Mouse (Mus musculus) erythroblast, adult 5-6 weeks (primary cell): ENCODE measurements around the gene Samd4b. TPM values are rescaled to one million over a fixed set of nuclear protein-coding genes. Genes with fewer than 3 reads are reported as not detected.
"Not testable (repeated sequence)": the region's sequence is repeated elsewhere in the genome, so short reads cannot be mapped to it uniquely, and the experiment has no call there.

Experiments used
- ATAC-seq: replicated peaks from 2 replicates; pipeline ENCODE4 v1.8.0; 2016; ENCODE audit warnings: moderate number of reproducible peaks, mild to moderate bottlenecking, moderate TSS enrichment, inconsistent platforms; ENCODE audit not compliant: poor library complexity, low FRiP score, severe bottlenecking
- total RNA-seq, 2 experiments: library from RNA; stranded (forward) in 1 of 2; stranded (reverse) in 1 of 2; fragments of 150-400 nt in 1 of 2; fragments of 200-764, 138-1000 nt in 1 of 2; gene quantifications; 2 replicates each; pipeline versions ENCODE4 v1.2.3 to v1.2.4; 2015 to 2017; ENCODE audit warnings: low replicate concordance in 2 of 2

Samd4b gene
- total RNA-seq, 2 experiments from 2014 or later = 4.8 to 7.3 TPM

GRCm38 (mm10) chr7:28568253-28568652, 29.7 kb downstream of the Samd4b start:
- ATAC-seq = peak; percentile 64

DNA sequence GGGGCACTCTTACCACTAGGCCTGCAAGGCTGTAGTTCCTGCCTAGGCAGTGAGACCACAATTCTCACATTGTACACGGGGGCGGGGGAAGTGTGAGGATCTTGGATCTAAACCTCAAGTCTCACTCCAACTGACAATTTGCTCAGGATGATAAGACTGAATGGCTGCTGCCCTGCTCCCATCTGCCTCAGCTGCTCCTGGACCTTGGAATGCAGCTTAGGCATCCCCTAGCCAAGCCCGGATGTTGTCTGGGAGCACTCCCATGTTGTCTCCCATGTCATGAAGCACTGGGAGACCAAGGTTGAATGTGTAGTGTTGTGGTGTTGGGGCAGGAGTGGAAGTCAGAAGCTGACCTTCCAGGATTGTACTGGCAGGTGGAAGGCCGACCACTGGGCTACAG, 30.4 kb downstream of the Samd4b start:
- ATAC-seq = no peak

- no peak for ATAC-seq
Observed at GRCm38 (mm10) chr7:28565407-28565806, 32.5 kb downstream of the Samd4b start.

- no peak for ATAC-seq
Observed at GRCm38 (mm10) chr7:28562951-28563350, 35.0 kb downstream of the Samd4b start.

GRCm38 (mm10) chr7:28562371-28562770, 35.6 kb downstream of the Samd4b start:
- ATAC-seq = no peak

- no peak for ATAC-seq
Observed at GRCm38 (mm10) chr7:28561967-28562366, 36.0 kb downstream of the Samd4b start.

DNA sequence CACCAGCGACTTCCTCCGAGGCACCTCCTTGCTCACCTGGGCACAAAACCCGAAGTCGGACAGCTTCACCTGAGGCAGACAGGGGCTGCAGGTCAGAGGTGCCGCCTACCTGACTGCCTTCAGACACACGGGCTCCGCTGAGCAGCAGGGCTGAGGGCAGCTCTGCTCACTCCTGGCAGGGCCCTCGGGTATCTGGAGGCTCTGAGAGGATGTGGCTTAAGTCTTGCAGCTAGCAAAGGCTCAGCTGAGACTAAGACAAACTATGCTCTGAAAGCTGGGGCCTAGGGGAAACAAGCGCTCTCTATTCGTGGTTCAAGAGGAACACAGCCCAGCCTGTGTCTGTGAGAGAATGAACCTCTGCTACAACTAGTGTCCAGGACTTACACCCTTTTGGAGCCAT, 37.1 kb downstream of the Samd4b start:
- ATAC-seq = no peak

DNA sequence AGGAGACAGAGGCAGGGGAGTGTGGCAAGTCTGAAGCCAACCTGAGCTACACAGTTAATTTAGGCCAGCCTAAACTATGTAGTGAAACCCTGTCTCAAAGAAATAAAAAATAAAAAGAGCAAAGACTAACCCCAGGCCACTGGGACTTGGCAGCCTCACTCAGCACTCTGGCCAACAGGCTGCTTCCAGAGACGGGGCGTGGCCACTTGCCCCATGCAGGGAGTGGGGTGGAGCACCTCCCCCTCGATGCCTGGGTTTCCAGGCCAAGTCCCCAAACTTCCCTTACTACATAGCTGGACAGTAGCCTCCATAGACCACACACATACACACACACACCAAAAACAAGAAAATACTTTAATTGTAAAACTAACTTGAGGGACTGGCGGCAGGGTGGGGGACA, 39.5 kb downstream of the Samd4b start:
- no peak for ATAC-seq

- no peak for ATAC-seq
Observed at GRCm38 (mm10) chr7:28557708-28558107, 40.2 kb downstream of the Samd4b start.

- no peak for ATAC-seq
Observed at GRCm38 (mm10) chr7:28557069-28557468, 40.9 kb downstream of the Samd4b start.

DNA sequence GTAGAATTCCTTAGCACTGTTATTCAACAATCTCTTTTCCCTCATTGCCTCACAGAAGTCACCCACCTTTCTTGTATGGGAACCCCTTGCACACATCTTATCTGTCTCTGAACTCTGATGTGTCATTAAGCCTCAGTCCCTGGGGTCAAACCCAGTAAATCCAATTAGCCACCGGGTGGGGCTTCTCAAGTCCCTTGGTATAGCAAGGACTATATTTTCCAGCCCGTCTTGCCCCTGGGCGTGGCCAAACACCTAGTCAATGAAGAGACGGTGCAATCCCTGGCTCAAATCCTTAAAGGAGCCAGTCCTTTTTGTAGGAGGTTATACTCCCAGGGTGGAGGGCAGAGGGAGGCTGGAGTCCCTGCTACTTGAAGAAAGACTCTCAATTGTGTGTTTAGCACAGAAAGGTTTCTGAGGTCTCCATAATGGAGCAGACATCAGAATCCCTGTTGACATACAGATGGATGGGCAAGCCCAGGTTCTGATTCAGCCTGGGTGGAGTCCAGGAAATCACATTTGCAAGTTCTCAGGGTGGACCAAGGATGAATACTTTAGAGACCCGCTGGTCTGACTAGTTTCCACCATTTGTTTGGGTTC, 41.9 kb downstream of the Samd4b start:
- ATAC-seq = no peak

DNA sequence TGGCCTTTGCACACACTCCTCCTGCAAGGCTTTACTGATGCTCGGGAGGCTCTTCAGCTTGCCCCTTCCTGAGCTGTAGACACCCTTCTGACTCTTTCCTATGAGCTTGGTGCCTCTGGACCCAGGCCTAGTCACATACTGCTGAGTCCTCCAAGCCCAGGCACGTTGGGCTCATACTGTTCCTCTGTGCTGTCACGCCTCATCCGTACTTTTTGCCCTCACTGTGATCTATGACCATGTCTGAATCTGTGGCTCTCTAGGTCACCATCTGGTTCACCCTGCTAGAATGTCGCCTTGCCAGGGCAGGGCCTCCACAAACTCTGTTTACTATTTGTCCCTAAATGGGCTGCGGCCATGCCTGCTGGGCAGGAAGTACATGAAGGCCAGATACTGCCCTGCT, 44.9 kb downstream of the Samd4b start:
- ATAC-seq = no peak

- ATAC-seq = no peak
Observed at GRCm38 (mm10) chr7:28547628-28548027, 50.3 kb downstream of the Samd4b start.

- ATAC-seq = no peak
Observed at GRCm38 (mm10) chr7:28547154-28547553, 50.8 kb downstream of the Samd4b start, which contains the start of gene Nccrp1. TSS of gene Nccrp1 (minus strand) at chr7:28547254.

DNA sequence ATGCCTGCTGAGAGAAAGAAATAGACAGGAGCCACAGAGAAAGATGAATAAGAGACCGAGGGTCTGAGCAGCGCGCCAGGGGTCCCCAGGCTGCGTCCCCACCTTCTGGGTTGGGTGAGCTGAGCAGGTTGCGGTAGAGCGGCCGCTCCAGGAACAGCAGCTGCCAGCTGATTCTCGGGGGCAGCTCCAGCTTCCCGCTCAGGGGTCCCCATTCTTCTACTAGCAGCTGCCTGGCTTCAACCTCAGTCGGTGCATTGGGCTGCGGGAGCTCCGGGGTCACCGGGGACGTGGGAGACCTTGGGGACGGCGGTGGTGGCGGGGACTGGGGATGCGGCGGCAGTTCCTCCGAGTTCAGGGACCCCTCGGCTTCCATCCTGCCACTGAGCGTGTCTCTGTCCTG, 51.3 kb downstream of the Samd4b start:
- no peak for ATAC-seq

DNA sequence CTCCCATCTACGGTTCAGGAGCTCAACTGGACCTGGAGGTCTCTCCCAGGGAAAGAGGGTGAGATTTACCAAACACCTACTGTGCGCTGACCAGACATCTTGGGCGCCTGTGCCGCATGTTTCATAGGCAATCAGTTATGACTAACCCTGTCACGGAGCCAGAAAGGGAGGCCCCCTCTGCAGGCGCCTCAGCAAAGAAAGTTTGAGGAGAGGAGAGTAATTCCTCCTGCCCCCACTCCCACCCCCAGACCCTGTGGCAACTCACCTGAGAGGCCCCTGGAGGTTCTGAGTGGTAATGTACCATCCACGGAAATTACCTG, 52.1 kb downstream of the Samd4b start:
- no peak for ATAC-seq

DNA sequence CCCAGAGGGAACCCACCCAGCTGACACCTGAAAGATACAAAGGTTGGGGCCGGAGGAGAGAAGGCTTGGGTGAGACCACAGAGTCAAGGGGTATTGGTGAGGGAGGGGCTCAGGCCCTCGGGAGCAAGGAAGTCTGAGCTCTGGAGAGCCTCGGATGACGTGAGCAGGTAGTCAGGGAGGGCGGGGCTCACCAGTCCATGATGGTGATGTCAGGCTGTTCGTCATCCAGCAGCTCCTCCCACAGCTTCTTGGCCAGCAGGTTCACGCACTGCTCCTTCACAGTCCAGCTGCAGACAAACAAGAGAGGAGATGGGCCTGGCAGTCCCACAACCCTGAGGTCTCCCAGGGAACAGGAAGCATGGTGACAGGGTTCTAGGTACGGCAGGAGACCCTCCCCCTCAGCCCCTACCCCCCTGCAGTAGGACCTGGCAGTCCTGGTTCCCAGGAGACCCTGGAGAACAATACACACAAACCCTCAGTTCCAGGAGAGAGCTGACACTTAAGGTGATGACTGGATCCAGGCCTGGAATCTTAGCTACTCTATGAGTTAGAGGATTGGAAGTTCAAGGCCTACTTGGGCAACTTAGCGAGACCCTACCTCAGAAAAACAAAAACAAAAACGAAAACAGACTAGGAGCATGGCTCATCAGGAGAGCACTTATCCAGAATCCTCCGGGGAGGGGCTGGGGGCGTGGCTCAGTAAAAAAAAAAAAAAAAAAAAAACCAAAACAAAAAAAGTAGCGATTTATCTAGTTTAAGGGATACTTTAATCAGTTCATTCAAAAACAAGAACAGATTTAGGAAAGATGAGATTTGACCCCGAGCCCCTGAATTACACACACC, 52.7 kb downstream of the Samd4b start:
- ATAC-seq = no peak; the same call in 1 of the 2 replicates

- ATAC-seq = no peak
Observed at GRCm38 (mm10) chr7:28544051-28544601, 53.8 kb downstream of the Samd4b start.

GRCm38 (mm10) chr7:28540526-28540925, 57.4 kb downstream of the Samd4b start, which contains the start of gene Sycn:
TSS of gene Sycn (plus strand) at chr7:28540885.
- ATAC-seq = no peak

GRCm38 (mm10) chr7:28538886-28539285, 59.1 kb downstream of the Samd4b start:
- ATAC-seq = not testable (repeated sequence)

GRCm38 (mm10) chr7:28532005-28532404, 65.9 kb downstream of the Samd4b start:
- no peak for ATAC-seq
